Mouse (Mus musculus): ENCODE data around the gene Serpina10.
"Not testable (repeated sequence)": the region's sequence is repeated elsewhere in the genome, so short reads cannot be mapped to it uniquely, and the experiment has no call there.

Gene Serpina10

GRCm38 (mm10) chr12:103615734-103616133 is 15.5 kb downstream of the Serpina10 start:
- in situ Hi-C loops (cut with MboI, MseI): no loop called here

- in situ Hi-C loops (cut with MboI, MseI): no loop called here
Measured at GRCm38 (mm10) chr12:103615141-103615540, 16.1 kb downstream of the Serpina10 start.

GRCm38 (mm10) chr12:103601839-103602238 is 29.4 kb downstream of the Serpina10 start:
- in situ Hi-C loops (cut with MboI, MseI): no loop called here

GRCm38 (mm10) chr12:103600364-103600763 is 30.9 kb downstream of the Serpina10 start:
- in situ Hi-C loops (cut with MboI, MseI): no loop called here

- in situ Hi-C loops (cut with MboI, MseI): no loop called here
Measured at GRCm38 (mm10) chr12:103598411-103598810, 32.8 kb downstream of the Serpina10 start.

- in situ Hi-C loops (cut with MboI, MseI): no loop called here
Measured at GRCm38 (mm10) chr12:103583771-103584170, 47.5 kb downstream of the Serpina10 start.

GRCm38 (mm10) chr12:103578148-103578547 is 53.1 kb downstream of the Serpina10 start:
- in situ Hi-C loops (cut with MboI, MseI): not testable (repeated sequence)

GRCm38 (mm10) chr12:103569690-103570089 is 61.6 kb downstream of the Serpina10 start:
- in situ Hi-C loops (cut with MboI, MseI): no loop called here

GRCm38 (mm10) chr12:103567129-103567528 is 64.1 kb downstream of the Serpina10 start:
- in situ Hi-C loops (cut with MboI, MseI): no loop called here

- in situ Hi-C loops (cut with MboI, MseI): no loop called here
Measured at GRCm38 (mm10) chr12:103565151-103565550, 66.1 kb downstream of the Serpina10 start.

Data from T-helper 2 cell (primary cell).